Mouse (Mus musculus) cortical plate, adult 2 months (tissue): ENCODE measurements at regions not wholly inside any gene's neighbourhood (a gene's known extent, or its start where the extent isn't known, plus 50 kb on each side); places are given as distances from the start of the nearest gene placed in this dataset.

Source experiments
- CTCF ChIP-seq: fragments of 200-500 bp; IDR thresholded peaks from 2 replicates; pipeline ENCODE4 v1.5.1; 2011; ENCODE audit warnings: mild to moderate bottlenecking, control low read depth, low read length; ENCODE audit not compliant: insufficient read depth; ENCODE audit errors: extremely low read depth
- POLR2A ChIP-seq: fragments of 200-500 bp; IDR thresholded peaks from 2 replicates; pipeline ENCODE4 v1.6.1; 2011; ENCODE audit warnings: mild to moderate bottlenecking, low read length, control low read depth; ENCODE audit not compliant: insufficient read depth; ENCODE audit errors: extremely low read depth

DNA sequence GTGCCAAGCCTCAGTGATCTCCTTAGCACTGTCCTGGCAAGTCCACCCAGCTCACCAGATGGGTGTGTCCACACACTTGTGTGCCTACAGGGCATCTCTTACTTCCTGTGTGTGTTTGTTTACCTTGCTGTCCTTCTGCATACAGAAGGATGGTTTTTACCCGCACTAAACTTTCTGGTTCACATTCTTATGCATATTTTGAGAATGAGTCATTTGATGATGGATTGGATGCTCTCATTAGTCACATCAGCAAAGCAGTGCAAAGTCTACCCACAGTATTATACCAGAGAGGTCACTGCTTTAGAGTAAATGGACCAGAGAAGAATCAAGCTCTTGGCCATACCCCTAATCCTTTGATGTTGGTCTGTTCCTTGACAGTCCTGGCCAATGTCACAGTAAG lies 308.5 kb upstream of the Adamts16 start:
- TF ChIP-seq POLR2A (no peak), CTCF (no peak)
